Mouse (Mus musculus): ENCODE measurements at regions not wholly inside any gene's neighbourhood (a gene's known extent, or its start where the extent isn't known, plus 50 kb on each side); places are given as distances from the start of the nearest gene placed in this dataset.

DNA sequence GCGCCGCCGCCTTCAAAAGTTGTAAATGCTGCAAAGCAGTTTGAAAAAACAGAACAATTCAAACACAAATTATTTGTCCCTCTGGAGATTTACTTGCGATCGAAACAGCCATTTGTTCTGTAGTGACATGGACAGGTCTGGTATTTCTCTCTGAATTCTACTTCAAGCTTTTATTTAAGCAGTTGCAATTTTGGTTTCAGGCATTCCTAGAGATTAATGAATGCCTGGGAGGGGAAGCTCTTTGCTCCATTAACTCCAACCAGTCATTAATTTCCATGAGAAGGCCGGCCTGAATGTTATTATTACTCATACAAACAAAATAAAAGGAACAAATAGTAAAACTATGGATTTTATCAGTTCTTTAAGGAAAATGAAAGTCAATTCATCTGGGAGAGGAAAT lies 1327.8 kb upstream of the Flrt2 start:
- H3K9ac ChIP-seq = no peak overlapping the region
- H3K9me3 ChIP-seq (replicated peaks) = no peaks in the 10 kb centered on the region
- no peak overlapping the region for H3K4me2 ChIP-seq
- H3K4me1 ChIP-seq = no peaks in the 10 kb centered on the region
- ATAC-seq = no peak
- H3K36me3 ChIP-seq (ENCODE audit: poor library complexity, severe bottlenecking) = no peaks in the 10 kb centered on the region
- no peaks in the 10 kb centered on the region for H3K27me3 ChIP-seq
- no peak overlapping the region for H3K27ac ChIP-seq
- WGBS = 62% methylated on average over 6 of the region's 6 CpGs
- H3K4me3 ChIP-seq = no peak overlapping the region

GRCm38 (mm10) chr12:94399991-94400390 lies 1292.0 kb upstream of the Flrt2 start:
- H3K4me2 ChIP-seq = no peak overlapping the region
- H3K27me3 ChIP-seq = no peaks in the 10 kb centered on the region
- no peak overlapping the region for H3K4me3 ChIP-seq
- H3K9ac ChIP-seq = no peak overlapping the region
- H3K27ac ChIP-seq = no peak overlapping the region
- no peak for ATAC-seq
- H3K9me3 ChIP-seq (replicated peaks) = no peaks in the 10 kb centered on the region
- no peaks in the 10 kb centered on the region for H3K4me1 ChIP-seq
- no peaks in the 10 kb centered on the region for H3K36me3 ChIP-seq (ENCODE audit: poor library complexity, severe bottlenecking)
- 59% methylated on average over 2 of the region's 2 CpGs for WGBS

- ATAC-seq = no peak
These were observed 1271.1 kb upstream of the Flrt2 start for GRCm38 (mm10) chr12:94420918-94421317.

GRCm38 (mm10) chr12:94421743-94422142 lies 1270.3 kb upstream of the Flrt2 start:
- no peak overlapping the region for H3K9ac ChIP-seq
- no peak overlapping the region for H3K4me3 ChIP-seq
- H3K27ac ChIP-seq = no peak overlapping the region
- no peaks in the 10 kb centered on the region for H3K4me1 ChIP-seq
- 83% methylated on average over 3 of the region's 3 CpGs for WGBS
- no peaks in the 10 kb centered on the region for H3K9me3 ChIP-seq (replicated peaks)
- no peak for ATAC-seq
- no peak overlapping the region for H3K4me2 ChIP-seq
- H3K27me3 ChIP-seq = no peaks in the 10 kb centered on the region
- H3K36me3 ChIP-seq (ENCODE audit: poor library complexity, severe bottlenecking) = no peaks in the 10 kb centered on the region

More at GRCm38 (mm10) chr12:94420918-94421317, 1271.1 kb upstream of the Flrt2 start:
- no peaks in the 10 kb centered on the region for H3K27me3 ChIP-seq
- no peak overlapping the region for H3K4me2 ChIP-seq
- no peaks in the 10 kb centered on the region for H3K9me3 ChIP-seq (replicated peaks)
- H3K27ac ChIP-seq = no peak overlapping the region
- H3K4me3 ChIP-seq = no peak overlapping the region
- 85% methylated on average over 5 of the region's 5 CpGs for WGBS
- no peak overlapping the region for H3K9ac ChIP-seq
- H3K4me1 ChIP-seq = no peaks in the 10 kb centered on the region
- H3K36me3 ChIP-seq (ENCODE audit: poor library complexity, severe bottlenecking) = no peaks in the 10 kb centered on the region

DNA sequence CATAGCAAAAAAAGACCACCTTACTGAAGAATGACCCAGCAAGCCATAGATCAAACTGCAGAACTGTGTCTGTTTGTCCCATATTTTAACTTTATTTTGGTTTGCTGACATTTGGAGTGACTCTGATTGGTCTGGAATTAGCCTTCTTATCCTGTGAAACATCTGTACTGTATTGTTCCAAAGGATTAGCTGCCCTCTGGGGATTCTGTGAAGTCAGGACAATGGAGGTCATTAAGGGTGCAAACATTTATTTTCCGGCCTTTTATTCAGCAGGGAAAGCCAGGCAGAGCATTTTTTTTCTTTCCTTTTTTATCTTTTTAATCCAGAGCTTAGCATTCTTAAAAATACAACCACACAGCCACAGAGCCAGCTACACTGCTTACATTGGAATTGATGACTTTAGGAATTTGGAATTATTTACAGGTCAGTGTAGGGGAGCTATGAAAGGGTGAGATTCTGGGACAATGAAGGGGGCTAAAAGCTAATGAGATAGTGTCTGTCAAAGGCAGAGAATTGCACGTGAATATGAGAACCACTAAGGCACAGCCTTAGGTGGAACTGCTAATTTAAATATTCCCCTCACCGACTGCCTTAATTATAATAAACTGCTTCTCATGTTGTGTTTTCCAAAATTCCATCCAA lies 1267.6 kb upstream of the Flrt2 start:
- WGBS = 3% methylated on average over 3 of the region's 3 CpGs
- Histone ChIP-seq H3K36me3 (ENCODE audit: poor library complexity, severe bottlenecking) (no peaks in the 10 kb centered on the region), H3K27ac (no peak overlapping the region), H3K4me2 (no peak overlapping the region), H3K9me3 (replicated peaks) (no peaks in the 10 kb centered on the region), H3K27me3 (no peaks in the 10 kb centered on the region), H3K4me3 (no peak overlapping the region), H3K4me1 (no peaks in the 10 kb centered on the region), H3K9ac (no peak overlapping the region)
- ATAC-seq = no peak

- Histone ChIP-seq H3K27ac (no peak overlapping the region), H3K4me1 (no peaks in the 10 kb centered on the region), H3K27me3 (no peaks in the 10 kb centered on the region), H3K4me2 (no peak overlapping the region), H3K9ac (no peak overlapping the region), H3K36me3 (ENCODE audit: poor library complexity, severe bottlenecking) (no peaks in the 10 kb centered on the region), H3K9me3 (replicated peaks) (no peaks in the 10 kb centered on the region), H3K4me3 (no peak overlapping the region)
- no peak for ATAC-seq
- WGBS = 85% methylated on average over 1 of the region's 1 CpGs
These were observed 1242.5 kb upstream of the Flrt2 start for GRCm38 (mm10) chr12:94449517-94449916.

DNA sequence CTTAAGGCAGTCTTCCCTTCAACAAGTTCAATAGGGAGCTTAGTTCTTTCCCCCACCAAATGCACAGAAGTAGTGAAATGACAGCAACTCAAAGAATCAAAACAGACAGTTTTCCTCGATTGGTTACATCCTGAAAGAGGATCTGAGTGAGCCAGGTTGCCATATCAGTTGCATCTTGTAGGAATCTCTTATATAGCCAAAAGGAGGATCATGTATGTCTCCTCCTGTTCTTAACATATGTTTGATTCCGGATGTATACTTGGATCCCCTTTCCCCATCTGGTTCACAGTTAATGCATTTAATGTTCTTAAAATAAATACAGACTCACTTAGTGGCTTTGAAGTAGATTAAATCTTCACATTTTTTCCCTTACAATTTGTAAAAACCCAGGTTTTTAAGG lies 1224.0 kb upstream of the Flrt2 start:
- no peak overlapping the region for H3K9ac ChIP-seq
- H3K9me3 ChIP-seq (replicated peaks) = no peaks in the 10 kb centered on the region
- no peak overlapping the region for H3K4me2 ChIP-seq
- no peak; the same call in 1 of the 2 replicates for ATAC-seq
- no peaks in the 10 kb centered on the region for H3K36me3 ChIP-seq (ENCODE audit: poor library complexity, severe bottlenecking)
- H3K4me1 ChIP-seq = 0 out of 2 replicates have a peak, but pooled peaks cover 3% of the 10 kb centered on the region
- WGBS = 76% methylated on average over 2 of the region's 2 CpGs
- H3K27me3 ChIP-seq = no peaks in the 10 kb centered on the region
- no peak overlapping the region for H3K27ac ChIP-seq
- H3K4me3 ChIP-seq = no peak overlapping the region

- no peak overlapping the region for H3K27ac ChIP-seq
- no peaks in the 10 kb centered on the region for H3K27me3 ChIP-seq
- no peaks in the 10 kb centered on the region for H3K9me3 ChIP-seq (replicated peaks)
- no peak overlapping the region for H3K9ac ChIP-seq
- H3K4me1 ChIP-seq = 0 out of 2 replicates have a peak, but pooled peaks cover 3% of the 10 kb centered on the region
- 82% methylated on average over 3 of the region's 3 CpGs for WGBS
- no peak overlapping the region for H3K4me2 ChIP-seq
- H3K4me3 ChIP-seq = no peak overlapping the region
- ATAC-seq = no peak
- no peaks in the 10 kb centered on the region for H3K36me3 ChIP-seq (ENCODE audit: poor library complexity, severe bottlenecking)
These were observed 1223.4 kb upstream of the Flrt2 start for GRCm38 (mm10) chr12:94468609-94469008.

DNA sequence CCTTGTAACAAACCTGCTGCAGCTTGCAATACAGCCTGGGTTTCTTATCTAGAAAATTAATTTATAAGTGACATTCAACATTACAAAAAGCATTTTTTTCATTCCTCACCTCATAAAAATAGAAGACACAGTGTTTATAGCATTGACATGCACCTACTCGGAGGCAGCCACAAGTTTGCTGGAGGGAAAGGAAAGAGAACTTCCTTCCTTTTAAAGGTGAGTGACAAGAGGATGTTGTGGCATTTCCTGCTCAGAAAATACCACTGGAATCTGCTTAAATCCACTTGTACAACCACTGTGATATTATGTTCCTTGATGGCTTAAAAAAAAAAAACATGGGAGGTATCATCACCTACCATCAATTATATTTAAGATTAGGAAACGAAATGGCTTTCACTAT lies 1222.2 kb upstream of the Flrt2 start:
- H3K4me1 ChIP-seq = 0 out of 2 replicates have a peak, but pooled peaks cover 3% of the 10 kb centered on the region
- H3K4me2 ChIP-seq = no peak overlapping the region
- WGBS = 85% methylated on average over 2 of the region's 2 CpGs
- H3K27ac ChIP-seq = no peak overlapping the region
- no peaks in the 10 kb centered on the region for H3K9me3 ChIP-seq (replicated peaks)
- H3K9ac ChIP-seq = no peak overlapping the region
- no peaks in the 10 kb centered on the region for H3K36me3 ChIP-seq (ENCODE audit: poor library complexity, severe bottlenecking)
- no peak for ATAC-seq
- H3K4me3 ChIP-seq = no peak overlapping the region
- H3K27me3 ChIP-seq = no peaks in the 10 kb centered on the region

GRCm38 (mm10) chr12:94470981-94471380 lies 1221.0 kb upstream of the Flrt2 start:
- ATAC-seq = no peak

GRCm38 (mm10) chr12:94488721-94489120 lies 1203.3 kb upstream of the Flrt2 start:
- ATAC-seq = no peak
- no peaks in the 10 kb centered on the region for H3K9me3 ChIP-seq (replicated peaks)
- no peaks in the 10 kb centered on the region for H3K27me3 ChIP-seq
- H3K4me3 ChIP-seq = no peak overlapping the region
- 93% methylated on average over 2 of the region's 2 CpGs for WGBS
- no peak overlapping the region for H3K4me2 ChIP-seq
- H3K27ac ChIP-seq = no peak overlapping the region
- H3K9ac ChIP-seq = no peak overlapping the region
- H3K36me3 ChIP-seq (ENCODE audit: poor library complexity, severe bottlenecking) = no peaks in the 10 kb centered on the region
- no peaks in the 10 kb centered on the region for H3K4me1 ChIP-seq

More at GRCm38 (mm10) chr12:94470981-94471380, 1221.0 kb upstream of the Flrt2 start:
- Histone ChIP-seq H3K4me1 (0 out of 2 replicates have a peak, but pooled peaks cover 3% of the 10 kb centered on the region), H3K9me3 (replicated peaks) (no peaks in the 10 kb centered on the region), H3K27ac (no peak overlapping the region), H3K4me3 (no peak overlapping the region), H3K27me3 (no peaks in the 10 kb centered on the region), H3K9ac (no peak overlapping the region), H3K4me2 (no peak overlapping the region), H3K36me3 (ENCODE audit: poor library complexity, severe bottlenecking) (no peaks in the 10 kb centered on the region)
- WGBS = 56% methylated on average over 1 of the region's 1 CpGs

DNA sequence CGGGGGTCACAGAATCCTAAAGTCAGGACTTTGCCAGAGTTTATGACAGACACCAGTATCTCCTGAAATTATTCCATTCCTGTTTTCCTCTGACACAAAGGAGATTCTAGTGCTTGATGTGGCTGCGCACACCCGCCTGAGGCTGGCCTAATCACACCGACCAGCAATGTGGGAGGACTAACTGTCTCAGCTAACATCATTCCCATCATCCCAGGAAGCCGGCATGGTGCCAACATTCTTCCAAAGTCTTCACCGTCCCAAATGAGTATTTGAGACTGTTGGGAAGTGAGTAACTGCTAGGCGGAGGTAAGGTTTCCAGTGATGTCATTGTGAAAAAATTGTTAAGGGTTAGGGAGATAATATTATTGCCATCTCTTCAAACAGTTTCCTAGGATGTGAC lies 1183.9 kb upstream of the Flrt2 start:
- H3K27me3 ChIP-seq = no peaks in the 10 kb centered on the region
- H3K9ac ChIP-seq = no peak overlapping the region
- no peaks in the 10 kb centered on the region for H3K36me3 ChIP-seq (ENCODE audit: poor library complexity, severe bottlenecking)
- 56% methylated on average over 7 of the region's 7 CpGs for WGBS
- no peak overlapping the region for H3K4me2 ChIP-seq
- H3K9me3 ChIP-seq (replicated peaks) = no peaks in the 10 kb centered on the region
- H3K4me1 ChIP-seq = no peaks in the 10 kb centered on the region
- peak; percentile 55; the same call in 1 of the 2 replicates for ATAC-seq
- no peak overlapping the region for H3K4me3 ChIP-seq
- H3K27ac ChIP-seq = no peak overlapping the region

- H3K36me3 ChIP-seq (ENCODE audit: poor library complexity, severe bottlenecking) = no peaks in the 10 kb centered on the region
- H3K4me1 ChIP-seq = no peaks in the 10 kb centered on the region
- no peaks in the 10 kb centered on the region for H3K9me3 ChIP-seq (replicated peaks)
- no peak overlapping the region for H3K4me2 ChIP-seq
- H3K9ac ChIP-seq = no peak overlapping the region
- H3K27ac ChIP-seq = no peak overlapping the region
- no peaks in the 10 kb centered on the region for H3K27me3 ChIP-seq
- no peak for ATAC-seq
- H3K4me3 ChIP-seq = no peak overlapping the region
- 53% methylated on average over 5 of the region's 5 CpGs for WGBS
These were observed 1182.2 kb upstream of the Flrt2 start for GRCm38 (mm10) chr12:94509855-94510254.

All from forebrain, embryonic 13.5 days (tissue).